Mouse (Mus musculus) forebrain, embryonic 14.5 days (tissue): ENCODE data around the gene Ctsz. TPM values are rescaled to one million over a fixed set of nuclear protein-coding genes. Genes with fewer than 3 reads are reported as not detected.
A peak's percentile ranks its signal among the peaks of the same experiment; 100 is the strongest.

Experiments
- ATAC-seq: fragments of 200-750 bp; cut with Nextera tagmentation; 2 replicates; pipeline ENCODE4 v1.8.0; 2017; ENCODE audit warnings: mild to moderate bottlenecking, moderate library complexity
- DNase-seq: peaks from one replicate; pipeline ENCODE4 v3.0.0-alpha.2; 2015; ENCODE audit warnings: low spot score
- H3K27ac ChIP-seq: fragments of 300-500 bp; sonication (generic); 2 replicates; pipeline ENCODE4 v1.5.1; 2014; ENCODE audit warnings: low read depth, mild to moderate bottlenecking, control low read depth, low read length, moderate library complexity
- H3K27me3 ChIP-seq: fragments of 300-500 bp; sonication (generic); replicated peaks from 2 replicates; pipeline ENCODE4 v1.6.1; 2014; ENCODE audit warnings: low read length, control low read depth, mixed read lengths; ENCODE audit not compliant: control insufficient read depth, insufficient read depth
- H3K36me3 ChIP-seq: fragments of 300-500 bp; sonication (generic); 2 replicates; pipeline ENCODE4 v1.6.1; 2014; ENCODE audit warnings: low read length, control low read depth; ENCODE audit not compliant: control insufficient read depth, insufficient read depth
- H3K4me1 ChIP-seq: fragments of 300-500 bp; sonication (generic); 2 replicates; pipeline ENCODE4 v1.6.1; 2014; ENCODE audit warnings: antibody characterized with exemption, low read length, control low read depth; ENCODE audit not compliant: control insufficient read depth, insufficient read depth
- H3K4me2 ChIP-seq: fragments of 300-500 bp; sonication (generic); 2 replicates; pipeline ENCODE4 v1.6.1; 2014; ENCODE audit warnings: mild to moderate bottlenecking, control low read depth, low read length
- H3K4me3 ChIP-seq: fragments of 300-500 bp; sonication (generic); 2 replicates; pipeline ENCODE4 v1.5.1; 2014; ENCODE audit warnings: low read depth, low read length, control low read depth
- H3K9ac ChIP-seq: fragments of 300-500 bp; sonication (generic); 2 replicates; pipeline ENCODE4 v1.6.1; 2014; ENCODE audit warnings: mild to moderate bottlenecking, low read length, control low read depth, moderate library complexity
- H3K9me3 ChIP-seq: fragments of 300-500 bp; sonication (generic); replicated peaks from 2 replicates; pipeline ENCODE4 v1.6.1; 2016; ENCODE audit warnings: low read length, control low read depth, mixed read lengths; ENCODE audit not compliant: control insufficient read depth
- WGBS: fragments of 180-500 bp; shearing (Covaris S2); extraction: QIAGEN DNeasy Blood & Tissue Kit; methylation state at CpG from one replicate; pipeline ENCODE4 v1.1.7; 2014; 5-methylcytosine and 5-hydroxymethylcytosine counted together
- polyA plus RNA-seq: library from polyadenylated mRNA; unstranded; fragments of >200 nt; fragmentation: Nextera tagmentation; extraction: Ambion mirVana; gene quantifications from 2 replicates; pipeline ENCODE4 v1.2.1, GENCODE M21; 2014

Gene Ctsz
- polyA plus RNA-seq, 1 experiment from 2014 or later = 94.1 TPM

- Histone ChIP-seq H3K9ac (peak within 1 kb of the TSS; percentile 78), H3K9me3 (no peaks in the 10 kb centered on the region), H3K36me3 (peaks cover 14% of the 10 kb centered on the region), H3K4me2 (peak within 1 kb of the TSS; percentile 71), H3K4me3 (peak within 1 kb of the TSS; percentile 64), H3K4me1 (peaks cover 9% of the 10 kb centered on the region; the same call in 1 of the 2 replicates), H3K27me3 (no peaks in the 10 kb centered on the region), H3K27ac (no peak within 1 kb of the TSS)
- DNase-seq = peak; percentile 97
- ATAC-seq = peak; percentile 95
- under 1% methylated on average over 40 of the region's 40 CpGs for WGBS
Observed at GRCm38 (mm10) chr2:174415731-174416310, 23.0 kb downstream of the Ctsz start, which contains the start of gene Nelfcd. Gene Nelfcd (plus strand): TSS chr2:174415804.

GRCm38 (mm10) chr2:174415001-174415730 lies 23.7 kb downstream of the Ctsz start:
- peak overlapping the region; percentile 64 for H3K4me3 ChIP-seq
- peaks cover 8% of the 10 kb centered on the region; the same call in 1 of the 2 replicates for H3K36me3 ChIP-seq
- no peak overlapping the region for H3K9ac ChIP-seq
- DNase-seq (no peak), ATAC-seq (no peak)
- H3K27ac ChIP-seq = no peak overlapping the region
- H3K4me2 ChIP-seq = peak overlapping the region; percentile 71; the same call in 1 of the 2 replicates
- H3K9me3 ChIP-seq = no peaks in the 10 kb centered on the region
- H3K27me3 ChIP-seq = no peaks in the 10 kb centered on the region
- peaks cover 9% of the 10 kb centered on the region; the same call in 1 of the 2 replicates for H3K4me1 ChIP-seq
- WGBS = 51% methylated on average over 18 of the region's 18 CpGs

- H3K4me2 ChIP-seq = no peak overlapping the region
- no peaks in the 10 kb centered on the region for H3K9me3 ChIP-seq
- H3K9ac ChIP-seq = no peak overlapping the region
- H3K4me1 ChIP-seq = peaks cover 9% of the 10 kb centered on the region; the same call in 1 of the 2 replicates
- no peaks in the 10 kb centered on the region for H3K36me3 ChIP-seq
- 84% methylated on average over 7 of the region's 7 CpGs for WGBS
- no peaks in the 10 kb centered on the region for H3K27me3 ChIP-seq
- no peak for ATAC-seq
- no peak for DNase-seq
- no peak overlapping the region for H3K4me3 ChIP-seq
- H3K27ac ChIP-seq = no peak overlapping the region
Observed at GRCm38 (mm10) chr2:174413127-174413526, 25.7 kb downstream of the Ctsz start.

GRCm38 (mm10) chr2:174410222-174410621 lies 28.6 kb downstream of the Ctsz start:
- H3K4me3 ChIP-seq = no peak overlapping the region
- H3K9ac ChIP-seq = no peak overlapping the region
- DNase-seq (no peak), ATAC-seq (no peak)
- H3K9me3 ChIP-seq = no peaks in the 10 kb centered on the region
- no peak overlapping the region for H3K4me2 ChIP-seq
- H3K36me3 ChIP-seq = no peaks in the 10 kb centered on the region
- H3K27ac ChIP-seq = no peak overlapping the region
- H3K27me3 ChIP-seq = no peaks in the 10 kb centered on the region
- H3K4me1 ChIP-seq = no peaks in the 10 kb centered on the region
- 56% methylated on average over 2 of the region's 2 CpGs for WGBS

- Histone ChIP-seq H3K9me3 (no peaks in the 10 kb centered on the region), H3K4me2 (no peak overlapping the region), H3K4me3 (no peak overlapping the region), H3K27ac (no peak overlapping the region), H3K27me3 (no peaks in the 10 kb centered on the region), H3K4me1 (no peaks in the 10 kb centered on the region), H3K9ac (no peak overlapping the region), H3K36me3 (no peaks in the 10 kb centered on the region)
- ATAC-seq = no peak
- 77% methylated on average over 4 of the region's 4 CpGs for WGBS
- DNase-seq = no peak
Observed at GRCm38 (mm10) chr2:174400396-174400795, 38.4 kb downstream of the Ctsz start.

GRCm38 (mm10) chr2:174397881-174398280 lies 41.0 kb downstream of the Ctsz start:
- DNase-seq = no peak
- Histone ChIP-seq H3K27ac (no peak overlapping the region), H3K4me3 (no peak overlapping the region), H3K36me3 (no peaks in the 10 kb centered on the region), H3K9ac (no peak overlapping the region), H3K27me3 (no peaks in the 10 kb centered on the region), H3K9me3 (no peaks in the 10 kb centered on the region), H3K4me1 (no peaks in the 10 kb centered on the region), H3K4me2 (no peak overlapping the region)
- WGBS = 91% methylated on average over 6 of the region's 6 CpGs
- no peak for ATAC-seq

GRCm38 (mm10) chr2:174397065-174397464 lies 41.8 kb downstream of the Ctsz start:
- Histone ChIP-seq H3K27me3 (no peaks in the 10 kb centered on the region), H3K4me2 (no peak overlapping the region), H3K4me1 (no peaks in the 10 kb centered on the region), H3K4me3 (no peak overlapping the region), H3K36me3 (no peaks in the 10 kb centered on the region), H3K9me3 (no peaks in the 10 kb centered on the region), H3K27ac (no peak overlapping the region), H3K9ac (no peak overlapping the region)
- no peak for DNase-seq
- no peak for ATAC-seq
- 83% methylated on average over 1 of the region's 1 CpGs for WGBS

- 81% methylated on average over 10 of the region's 10 CpGs for WGBS
- DNase-seq (no peak), ATAC-seq (no peak)
- Histone ChIP-seq H3K4me3 (no peak overlapping the region), H3K4me2 (no peak overlapping the region), H3K9me3 (no peaks in the 10 kb centered on the region), H3K27ac (no peak overlapping the region), H3K36me3 (no peaks in the 10 kb centered on the region), H3K9ac (no peak overlapping the region), H3K4me1 (no peaks in the 10 kb centered on the region), H3K27me3 (no peaks in the 10 kb centered on the region)
Observed at GRCm38 (mm10) chr2:174396643-174397042, 42.2 kb downstream of the Ctsz start.

- DNase-seq = no peak
- H3K4me1 ChIP-seq = no peaks in the 10 kb centered on the region
- no peak overlapping the region for H3K9ac ChIP-seq
- no peaks in the 10 kb centered on the region for H3K27me3 ChIP-seq
- no peak overlapping the region for H3K4me3 ChIP-seq
- no peaks in the 10 kb centered on the region for H3K36me3 ChIP-seq
- H3K27ac ChIP-seq = no peak overlapping the region
- no peak for ATAC-seq
- no peak overlapping the region for H3K4me2 ChIP-seq
- WGBS = 85% methylated on average over 5 of the region's 5 CpGs
- no peaks in the 10 kb centered on the region for H3K9me3 ChIP-seq
Observed at GRCm38 (mm10) chr2:174393383-174393782, 45.5 kb downstream of the Ctsz start.
